Mouse (Mus musculus) layer of hippocampus, postnatal 10 days (tissue): ENCODE measurements around the gene Ankrd39. TPM values are rescaled to one million over a fixed set of nuclear protein-coding genes. Genes with fewer than 3 reads are reported as not detected.

Experiments
- DNase-seq, 2 experiments: peaks; one replicate each; pipeline ENCODE4 v3.0.0; 2021; ENCODE audit warnings: low spot score in 2 of 2
- long read RNA-seq: library from polyadenylated mRNA; stranded (forward); transcript quantifications from one replicate; pipeline ENCODE4 v2.0.0, GENCODE M21; 2023
- total RNA-seq, 2 experiments: library from RNA; stranded (reverse); gene quantifications; 2 replicates each; pipeline ENCODE4 v1.2.3; 2021

The Ankrd39 gene
- total RNA-seq = 10 to 100 TPM; 10.9 to 15.9 TPM
- long read RNA-seq, partial matches to known transcripts = 0 of 13 reads
- long read RNA-seq, other reads (novel, unspliced or antisense) = 6 of 13 reads

- DNase-seq = peak; percentile 97 to 98
Measured at GRCm38 (mm10) chr1:36546888-36547471, at the start of gene Ankrd39. TSS of gene Ankrd39 (minus strand) at chr1:36547445.

- peak in 1 of 2 experiments; percentile 53 for DNase-seq
Measured at GRCm38 (mm10) chr1:36596114-36596513, 48.9 kb upstream of the Ankrd39 start.

- no peak for DNase-seq
Measured at GRCm38 (mm10) chr1:36595167-36595931, 48.1 kb upstream of the Ankrd39 start.

GRCm38 (mm10) chr1:36593099-36593498 lies 45.9 kb upstream of the Ankrd39 start:
- DNase-seq = no peak

- no peak for DNase-seq
Measured at GRCm38 (mm10) chr1:36591408-36591807, 44.2 kb upstream of the Ankrd39 start.

- DNase-seq = no peak
Measured at GRCm38 (mm10) chr1:36590664-36591063, 43.4 kb upstream of the Ankrd39 start.

- DNase-seq = no peak
Measured at GRCm38 (mm10) chr1:36589486-36589885, 42.2 kb upstream of the Ankrd39 start.

- no peak for DNase-seq
Measured at GRCm38 (mm10) chr1:36588476-36589450, 41.5 kb upstream of the Ankrd39 start.

- DNase-seq = no peak
Measured at GRCm38 (mm10) chr1:36587860-36588259, 40.6 kb upstream of the Ankrd39 start.

- no peak for DNase-seq
Measured at GRCm38 (mm10) chr1:36586288-36586687, 39.0 kb upstream of the Ankrd39 start.

- DNase-seq = no peak
Measured at GRCm38 (mm10) chr1:36583408-36584116, 36.3 kb upstream of the Ankrd39 start.

GRCm38 (mm10) chr1:36582211-36582610 lies 35.0 kb upstream of the Ankrd39 start:
- DNase-seq = no peak

- DNase-seq = no peak
Measured at GRCm38 (mm10) chr1:36581260-36581659, 34.0 kb upstream of the Ankrd39 start.

- DNase-seq = peak; percentile 56 to 69
Measured at GRCm38 (mm10) chr1:36580384-36581207, 33.4 kb upstream of the Ankrd39 start.

GRCm38 (mm10) chr1:36579974-36580383 lies 32.7 kb upstream of the Ankrd39 start:
- peak; percentile 20 to 26 for DNase-seq

GRCm38 (mm10) chr1:36576991-36577675 lies 29.9 kb upstream of the Ankrd39 start:
- no peak for DNase-seq

GRCm38 (mm10) chr1:36575347-36575746 lies 28.1 kb upstream of the Ankrd39 start:
- no peak for DNase-seq

- DNase-seq = no peak
Measured at GRCm38 (mm10) chr1:36574196-36574955, 27.1 kb upstream of the Ankrd39 start.
